Mouse (Mus musculus) urinary bladder, postnatal 14 days (tissue): Measurements from ENCODE around the gene Tmem270.

ENCODE experiments used
- DNase-seq: peaks from one replicate; pipeline ENCODE4 v3.0.0; 2021; ENCODE audit warnings: low spot score

Tmem270 gene

GRCm38 (mm10) chr5:134887447-134888335 is 18.8 kb downstream of the Tmem270 start:
- no peak for DNase-seq

- DNase-seq = peak; percentile 57
Measured at GRCm38 (mm10) chr5:134883077-134883476, 23.5 kb downstream of the Tmem270 start.

- DNase-seq = no peak
Measured at GRCm38 (mm10) chr5:134876801-134877200, 29.7 kb downstream of the Tmem270 start.

GRCm38 (mm10) chr5:134875245-134875644 is 31.3 kb downstream of the Tmem270 start:
- DNase-seq = no peak

GRCm38 (mm10) chr5:134873956-134874879 is 32.3 kb downstream of the Tmem270 start:
- peak; percentile 77 for DNase-seq

- no peak for DNase-seq
Measured at GRCm38 (mm10) chr5:134873034-134873433, 33.5 kb downstream of the Tmem270 start.

GRCm38 (mm10) chr5:134872597-134872996 is 33.9 kb downstream of the Tmem270 start:
- DNase-seq = no peak

- DNase-seq = no peak
Measured at GRCm38 (mm10) chr5:134868506-134868905, 38.0 kb downstream of the Tmem270 start.

- DNase-seq = no peak
Measured at GRCm38 (mm10) chr5:134867320-134868144, 39.0 kb downstream of the Tmem270 start.

GRCm38 (mm10) chr5:134865158-134865557 is 41.4 kb downstream of the Tmem270 start:
- DNase-seq = peak; percentile 53

GRCm38 (mm10) chr5:134861902-134862497 is 44.5 kb downstream of the Tmem270 start:
- DNase-seq = peak; percentile 58

- no peak for DNase-seq
Measured at GRCm38 (mm10) chr5:134859193-134859592, 47.3 kb downstream of the Tmem270 start.

GRCm38 (mm10) chr5:134858378-134858777 is 48.2 kb downstream of the Tmem270 start:
- no peak for DNase-seq

GRCm38 (mm10) chr5:134852873-134853272 is 53.7 kb downstream of the Tmem270 start:
- no peak for DNase-seq
